Mouse (Mus musculus): ENCODE data around the gene Ddah1.

GRCm38 (mm10) chr3:145728336-145728735, 30.1 kb upstream of the Ddah1 start:
- TF ChIP-seq EP300 (optimal IDR thresholded peaks at IDR 0.05) (no peak), CTCF (IDR thresholded peaks at IDR 0.05; ENCODE audit: low read depth) (no peak)
